Mouse (Mus musculus): ENCODE data around the gene Iqgap1. TPM values are rescaled to one million over a fixed set of nuclear protein-coding genes. Genes with fewer than 3 reads are reported as not detected.
A peak's percentile ranks its signal among the peaks of the same experiment; 100 is the strongest.
"Not testable (repeated sequence)": the region's sequence is repeated elsewhere in the genome, so short reads cannot be mapped to it uniquely, and the experiment has no call there.

Gene Iqgap1
- total and polyA plus RNA-seq, 2 experiments = 2.8 to 7.8 TPM

GRCm38 (mm10) chr7:80762297-80762696 is 63.5 kb downstream of the Iqgap1 start:
- 92% methylated on average over 8 of the region's 8 CpGs for WGBS
- Histone ChIP-seq H3K9ac (ENCODE audit: low read depth, low read length) (no peak overlapping the region), H3K36me3 (ENCODE audit: control insufficient read depth, insufficient read depth, low read length) (0 out of 2 replicates have a peak, but pooled peaks cover 6% of the 10 kb centered on the region), H3K4me3 (ENCODE audit: insufficient read depth, low read depth, low read length) (no peak overlapping the region), H3K4me1 (ENCODE audit: control insufficient read depth, insufficient read depth, low read length) (no peaks in the 10 kb centered on the region), H3K27ac (replicated peaks; ENCODE audit: insufficient read depth, low read depth, low read length) (no peak overlapping the region), H3K79me2 (ENCODE audit: control insufficient read depth, insufficient read depth, low read length) (no peaks in the 10 kb centered on the region), H3K27me3 (ENCODE audit: control insufficient read depth, insufficient read depth, low read length) (no peaks in the 10 kb centered on the region)
- TF ChIP-seq POLR2A (IDR thresholded peaks at IDR 0.05; ENCODE audit: extremely low read depth, insufficient read depth, low read length) (no peak), CTCF (IDR thresholded peaks at IDR 0.05; ENCODE audit: low read depth, low read length) (no peak)
- DNase-seq (ENCODE audit: extremely low read depth, low read depth, low spot score) = no peak

GRCm38 (mm10) chr7:80754086-80754485 is 71.7 kb downstream of the Iqgap1 start:
- Histone ChIP-seq H3K79me2 (ENCODE audit: control insufficient read depth, insufficient read depth, low read length) (no peaks in the 10 kb centered on the region), H3K9ac (ENCODE audit: low read depth, low read length) (no peak overlapping the region), H3K4me3 (ENCODE audit: insufficient read depth, low read depth, low read length) (no peak overlapping the region), H3K27ac (replicated peaks; ENCODE audit: insufficient read depth, low read depth, low read length) (no peak overlapping the region), H3K4me1 (ENCODE audit: control insufficient read depth, insufficient read depth, low read length) (no peaks in the 10 kb centered on the region), H3K27me3 (ENCODE audit: control insufficient read depth, insufficient read depth, low read length) (no peaks in the 10 kb centered on the region), H3K36me3 (ENCODE audit: control insufficient read depth, insufficient read depth, low read length) (peaks cover 2% of the 10 kb centered on the region; the same call in 1 of the 2 replicates)
- no peak for TF ChIP-seq CTCF (IDR thresholded peaks at IDR 0.05; ENCODE audit: low read depth, low read length)
- no peak for TF ChIP-seq POLR2A (IDR thresholded peaks at IDR 0.05; ENCODE audit: extremely low read depth, insufficient read depth, low read length)
- WGBS = 94% methylated on average over 2 of the region's 2 CpGs
- DNase-seq (ENCODE audit: extremely low read depth, low read depth, low spot score) = peak; percentile 16

- Histone ChIP-seq H3K79me2 (ENCODE audit: control insufficient read depth, insufficient read depth, low read length) (no peaks in the 10 kb centered on the region), H3K27ac (replicated peaks; ENCODE audit: insufficient read depth, low read depth, low read length) (no peak overlapping the region), H3K4me3 (ENCODE audit: insufficient read depth, low read depth, low read length) (no peak overlapping the region), H3K36me3 (ENCODE audit: control insufficient read depth, insufficient read depth, low read length) (peaks cover 2% of the 10 kb centered on the region; the same call in 1 of the 2 replicates), H3K9ac (ENCODE audit: low read depth, low read length) (no peak overlapping the region), H3K27me3 (ENCODE audit: control insufficient read depth, insufficient read depth, low read length) (no peaks in the 10 kb centered on the region), H3K4me1 (ENCODE audit: control insufficient read depth, insufficient read depth, low read length) (no peaks in the 10 kb centered on the region)
- WGBS = 18% methylated on average over 2 of the region's 2 CpGs
- TF ChIP-seq CTCF (IDR thresholded peaks at IDR 0.05; ENCODE audit: low read depth, low read length) = no peak
- TF ChIP-seq POLR2A (IDR thresholded peaks at IDR 0.05; ENCODE audit: extremely low read depth, insufficient read depth, low read length) = no peak
- DNase-seq (ENCODE audit: extremely low read depth, low read depth, low spot score) = peak; percentile 85
Measured at GRCm38 (mm10) chr7:80753613-80754012, 72.2 kb downstream of the Iqgap1 start.

GRCm38 (mm10) chr7:80749624-80750023 is 76.2 kb downstream of the Iqgap1 start:
- no peak overlapping the region for H3K4me3 ChIP-seq (ENCODE audit: insufficient read depth, low read depth, low read length)
- WGBS = 88% methylated on average over 6 of the region's 6 CpGs
- H3K27me3 ChIP-seq (ENCODE audit: control insufficient read depth, insufficient read depth, low read length) = no peaks in the 10 kb centered on the region
- no peaks in the 10 kb centered on the region for H3K4me1 ChIP-seq (ENCODE audit: control insufficient read depth, insufficient read depth, low read length)
- no peak for DNase-seq (ENCODE audit: extremely low read depth, low read depth, low spot score)
- no peak overlapping the region for H3K9ac ChIP-seq (ENCODE audit: low read depth, low read length)
- H3K79me2 ChIP-seq (ENCODE audit: control insufficient read depth, insufficient read depth, low read length) = no peaks in the 10 kb centered on the region
- TF ChIP-seq POLR2A (IDR thresholded peaks at IDR 0.05; ENCODE audit: extremely low read depth, insufficient read depth, low read length) (no peak), CTCF (IDR thresholded peaks at IDR 0.05; ENCODE audit: low read depth, low read length) (no peak)
- no peak overlapping the region for H3K27ac ChIP-seq (replicated peaks; ENCODE audit: insufficient read depth, low read depth, low read length)
- H3K36me3 ChIP-seq (ENCODE audit: control insufficient read depth, insufficient read depth, low read length) = peaks cover 9% of the 10 kb centered on the region; the same call in 1 of the 2 replicates

- not testable (repeated sequence) for H3K36me3 ChIP-seq (ENCODE audit: control insufficient read depth, insufficient read depth, low read length); DNase-seq (ENCODE audit: extremely low read depth, low read depth, low spot score); H3K9ac ChIP-seq (ENCODE audit: low read depth, low read length); H3K4me3 ChIP-seq (ENCODE audit: insufficient read depth, low read depth, low read length); H3K27me3 ChIP-seq (ENCODE audit: control insufficient read depth, insufficient read depth, low read length); H3K4me1 ChIP-seq (ENCODE audit: control insufficient read depth, insufficient read depth, low read length); H3K79me2 ChIP-seq (ENCODE audit: control insufficient read depth, insufficient read depth, low read length); H3K27ac ChIP-seq (replicated peaks; ENCODE audit: insufficient read depth, low read depth, low read length)
- WGBS = 95% methylated on average over 10 of the region's 10 CpGs
Measured at GRCm38 (mm10) chr7:80749109-80749508, 76.7 kb downstream of the Iqgap1 start.

- DNase-seq (ENCODE audit: extremely low read depth, low read depth, low spot score) = no peak
- Histone ChIP-seq H3K36me3 (ENCODE audit: control insufficient read depth, insufficient read depth, low read length) (peaks cover 9% of the 10 kb centered on the region; the same call in 1 of the 2 replicates), H3K9ac (ENCODE audit: low read depth, low read length) (no peak overlapping the region), H3K27me3 (ENCODE audit: control insufficient read depth, insufficient read depth, low read length) (no peaks in the 10 kb centered on the region), H3K4me3 (ENCODE audit: insufficient read depth, low read depth, low read length) (no peak overlapping the region), H3K79me2 (ENCODE audit: control insufficient read depth, insufficient read depth, low read length) (no peaks in the 10 kb centered on the region), H3K4me1 (ENCODE audit: control insufficient read depth, insufficient read depth, low read length) (no peaks in the 10 kb centered on the region), H3K27ac (replicated peaks; ENCODE audit: insufficient read depth, low read depth, low read length) (no peak overlapping the region)
- 94% methylated on average over 7 of the region's 7 CpGs for WGBS
- no peak for TF ChIP-seq POLR2A (IDR thresholded peaks at IDR 0.05; ENCODE audit: extremely low read depth, insufficient read depth, low read length)
- no peak for TF ChIP-seq CTCF (IDR thresholded peaks at IDR 0.05; ENCODE audit: low read depth, low read length)
Measured at GRCm38 (mm10) chr7:80747371-80747770, 78.4 kb downstream of the Iqgap1 start.
